Mouse (Mus musculus): Measurements from ENCODE around the gene Ablim1. TPM values are rescaled to one million over a fixed set of nuclear protein-coding genes. Genes with fewer than 3 reads are reported as not detected.

The Ablim1 gene
- total RNA-seq, 2 experiments from 2014 or later: 81.9 to 87.6 TPM

GRCm38 (mm10) chr19:57267531-57267930 is 47.2 kb downstream of the Ablim1 start:
- no peak for DNase-seq (ENCODE audit: low spot score in 2 of 2)

- no peak for DNase-seq (ENCODE audit: low spot score in 2 of 2)
These were observed 48.2 kb downstream of the Ablim1 start for GRCm38 (mm10) chr19:57266374-57267085.

- no peak for DNase-seq (ENCODE audit: low spot score in 2 of 2)
These were observed 50.3 kb downstream of the Ablim1 start for GRCm38 (mm10) chr19:57264296-57264947.

GRCm38 (mm10) chr19:57257801-57258200 is 56.9 kb downstream of the Ablim1 start:
- no peak for DNase-seq (ENCODE audit: low spot score in 2 of 2)

GRCm38 (mm10) chr19:57256666-57257065 is 58.1 kb downstream of the Ablim1 start:
- DNase-seq (ENCODE audit: low spot score in 2 of 2): no peak

- DNase-seq (ENCODE audit: low spot score in 2 of 2): no peak
These were observed 59.6 kb downstream of the Ablim1 start for GRCm38 (mm10) chr19:57255157-57255556.

- no peak for DNase-seq (ENCODE audit: low spot score in 2 of 2)
These were observed 61.8 kb downstream of the Ablim1 start for GRCm38 (mm10) chr19:57252692-57253448.

- DNase-seq (ENCODE audit: low spot score in 2 of 2): no peak
These were observed 65.9 kb downstream of the Ablim1 start for GRCm38 (mm10) chr19:57248781-57249180.

GRCm38 (mm10) chr19:57247221-57247620 is 67.5 kb downstream of the Ablim1 start:
- DNase-seq (ENCODE audit: low spot score in 2 of 2): no peak

GRCm38 (mm10) chr19:57244281-57244680 is 70.4 kb downstream of the Ablim1 start:
- no peak for DNase-seq (ENCODE audit: low spot score in 2 of 2)

- no peak for DNase-seq (ENCODE audit: low spot score in 2 of 2)
These were observed 71.1 kb downstream of the Ablim1 start for GRCm38 (mm10) chr19:57243606-57244005.

GRCm38 (mm10) chr19:57243191-57243590 is 71.5 kb downstream of the Ablim1 start:
- DNase-seq (ENCODE audit: low spot score in 2 of 2): no peak

- no peak for DNase-seq (ENCODE audit: low spot score in 2 of 2)
These were observed 73.1 kb downstream of the Ablim1 start for GRCm38 (mm10) chr19:57241363-57242192.

- DNase-seq (ENCODE audit: low spot score in 2 of 2): peak; percentile 25 to 34
These were observed 74.5 kb downstream of the Ablim1 start for GRCm38 (mm10) chr19:57240259-57240658.

- peak; percentile 20 to 40 for DNase-seq (ENCODE audit: low spot score in 2 of 2)
These were observed 75.4 kb downstream of the Ablim1 start for GRCm38 (mm10) chr19:57239176-57239784.

- DNase-seq (ENCODE audit: low spot score in 2 of 2): no peak
These were observed 76.3 kb downstream of the Ablim1 start for GRCm38 (mm10) chr19:57238461-57238860.

GRCm38 (mm10) chr19:57237534-57237933 is 77.2 kb downstream of the Ablim1 start:
- DNase-seq (ENCODE audit: low spot score in 2 of 2): no peak

GRCm38 (mm10) chr19:57236647-57237046 is 78.1 kb downstream of the Ablim1 start:
- DNase-seq (ENCODE audit: low spot score in 2 of 2): no peak

- no peak for DNase-seq (ENCODE audit: low spot score in 2 of 2)
These were observed 78.8 kb downstream of the Ablim1 start for GRCm38 (mm10) chr19:57235931-57236330.

GRCm38 (mm10) chr19:57230996-57231395 is 83.7 kb downstream of the Ablim1 start:
- no peak for DNase-seq (ENCODE audit: low spot score in 2 of 2)

- no peak for DNase-seq (ENCODE audit: low spot score in 2 of 2)
These were observed 85.6 kb downstream of the Ablim1 start for GRCm38 (mm10) chr19:57229161-57229560.

All from layer of hippocampus, postnatal 10 days (tissue).